Mouse (Mus musculus): ENCODE data around the gene Olfr1338.
"Not testable (repeated sequence)": the region's sequence is repeated elsewhere in the genome, so short reads cannot be mapped to it uniquely, and the experiment has no call there.

DNA sequence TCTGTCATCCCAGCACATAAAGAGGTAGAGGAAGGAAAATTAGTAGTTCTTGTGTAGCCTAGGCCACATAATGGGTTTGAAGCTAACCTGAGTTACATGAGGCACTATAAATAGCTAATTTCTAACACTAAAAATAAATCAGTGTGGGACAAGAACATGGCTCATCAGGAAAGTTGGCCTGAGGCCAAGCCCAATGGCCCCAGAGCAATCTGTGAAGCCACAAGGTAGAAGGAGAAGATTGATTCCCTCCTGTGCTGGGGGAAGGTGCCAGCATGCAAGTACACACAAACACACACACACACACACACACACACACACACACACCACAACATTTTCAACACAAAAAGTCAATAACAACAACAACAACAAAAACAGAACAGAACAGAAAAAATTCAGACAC lies 34.3 kb upstream of the Olfr1338 start:
- TF ChIP-seq CTCF (IDR thresholded peaks at IDR 0.05; ENCODE audit: borderline replicate concordance, insufficient read depth, low read depth, low read length); POLR2A (IDR thresholded peaks at IDR 0.05; ENCODE audit: borderline replicate concordance, insufficient read depth, low read length): not testable (repeated sequence)

All from cerebellum, adult 2 months (tissue).